Mouse (Mus musculus) ES-E14 (cell line): Measurements from ENCODE around the gene Gm44596.

ENCODE experiments used
- CHD2 ChIP-seq: IDR thresholded peaks from 2 replicates; pipeline ENCODE4 v1.6.1; 2014; ENCODE audit warnings: mild to moderate bottlenecking, low read depth, low read length, inconsistent platforms
- HCFC1 ChIP-seq: IDR thresholded peaks from 2 replicates; pipeline ENCODE4 v1.6.1; 2012; ENCODE audit warnings: low read length, inconsistent platforms, borderline replicate concordance; ENCODE audit not compliant: insufficient read depth
- MAFK ChIP-seq: IDR thresholded peaks from 2 replicates; pipeline ENCODE4 v1.6.1; 2014; ENCODE audit warnings: mild to moderate bottlenecking, low read depth, low read length, inconsistent platforms; ENCODE audit not compliant: insufficient read depth
- ZNF384 ChIP-seq: IDR thresholded peaks from 2 replicates; pipeline ENCODE4 v1.6.1; 2012; ENCODE audit warnings: low read depth, low read length, inconsistent platforms

GRCm38 (mm10) chr6:128341956-128342723 is 33.2 kb upstream of the Gm44596 start:
- TF ChIP-seq MAFK (no peak), CHD2 (no peak), HCFC1 (no peak), ZNF384 (no peak)
